Mouse (Mus musculus): ENCODE measurements around the gene Dnm3.

GRCm38 (mm10) chr1:161955846-161956245 lies 522.0 kb downstream of the Dnm3 start:
- TF ChIP-seq CTCF (IDR thresholded peaks at IDR 0.05; ENCODE audit: extremely low read depth, insufficient read depth, insufficient read length, insufficient replicate concordance) = no peak
- TF ChIP-seq POLR2A (IDR thresholded peaks at IDR 0.05; ENCODE audit: low read depth, low read length) = no peak
